8 mouse cellular contexts compared by ENCODE assay signal in genomic region chr5:33434141-33434780, GRCm38 (mm10). TPM values are rescaled to one million over a fixed set of nuclear protein-coding genes. Genes with fewer than 3 reads are reported as not detected.
DNase-seq lines count a peak whose midpoint lies in the region; ATAC-seq and TF ChIP-seq lines count a peak whose summit lies in the region.

No protein-coding gene starts in this region.

- TF ChIP-seq CTCF in hindbrain, postnatal 0 days (IDR thresholded peaks at IDR 0.05; ENCODE audit: low read depth): no peak

- no peak overlapping the region for H3K27ac ChIP-seq in kidney, embryonic 15.5 days
- H3K27ac ChIP-seq in embryonic facial prominence, embryonic 11.5 days (replicated peaks; ENCODE audit: low read depth, low read length): no peak overlapping the region
- no peak overlapping the region for H3K27ac ChIP-seq in hindbrain, postnatal 0 days
- H3K27ac ChIP-seq in neural tube, embryonic 12.5 days: no peak overlapping the region

- WGBS in kidney, embryonic 15.5 days: 1% methylated on average over 59 of the region's 60 CpGs
- WGBS in embryonic facial prominence, embryonic 11.5 days: under 1% methylated on average over 58 of the region's 60 CpGs
- under 1% methylated on average over 52 of the region's 60 CpGs for WGBS in hindbrain, postnatal 0 days
- WGBS in neural tube, embryonic 12.5 days: under 1% methylated on average over 60 of the region's 60 CpGs

- DNase-seq in kidney, postnatal 14 days: no peak
- no peak for DNase-seq in embryonic facial prominence, embryonic 11.5 days (ENCODE audit: low spot score)
- no peak for DNase-seq in hindbrain, postnatal 0 days (ENCODE audit: low spot score)
- no peak for DNase-seq in c-Kit-positive CD71-positive TER-119-positive erythroid progenitor cells, embryonic 14.5 days (ENCODE audit: low spot score)
- DNase-seq in yolk sac, embryonic 10.5 days (ENCODE audit: low spot score): no peak
- no peak for DNase-seq in lung, adult 18-20 months

- peaks cover 50% of the 10 kb centered on the region for H3K4me1 ChIP-seq in kidney, embryonic 15.5 days
- peaks cover 17% of the 10 kb centered on the region for H3K4me1 ChIP-seq in embryonic facial prominence, embryonic 11.5 days (ENCODE audit: control insufficient read depth, insufficient read depth, low read length)
- H3K4me1 ChIP-seq in hindbrain, postnatal 0 days (ENCODE audit: insufficient read depth, low read length): peaks cover 4% of the 10 kb centered on the region; the same call in 1 of the 2 replicates
- peaks cover 26% of the 10 kb centered on the region for H3K4me1 ChIP-seq in neural tube, embryonic 12.5 days

- H3K9ac ChIP-seq in kidney, embryonic 15.5 days: no peak overlapping the region
- no peak overlapping the region for H3K9ac ChIP-seq in embryonic facial prominence, embryonic 11.5 days (replicated peaks; ENCODE audit: low read length)
- no peak overlapping the region for H3K9ac ChIP-seq in hindbrain, postnatal 0 days (replicated peaks; ENCODE audit: low read length)
- peak overlapping the region; percentile 19; the same call in 1 of the 2 replicates for H3K9ac ChIP-seq in neural tube, embryonic 12.5 days

- H3K36me3 ChIP-seq in kidney, embryonic 15.5 days: no peaks in the 10 kb centered on the region
- no peaks in the 10 kb centered on the region for H3K36me3 ChIP-seq in embryonic facial prominence, embryonic 11.5 days (replicated peaks; ENCODE audit: control insufficient read depth, insufficient read depth, low read depth, low read length)
- no peaks in the 10 kb centered on the region for H3K36me3 ChIP-seq in hindbrain, postnatal 0 days (ENCODE audit: insufficient read depth, low read length)
- H3K36me3 ChIP-seq in neural tube, embryonic 12.5 days: no peaks in the 10 kb centered on the region

- no peaks in the 10 kb centered on the region for H3K9me3 ChIP-seq in kidney, embryonic 15.5 days (replicated peaks)
- H3K9me3 ChIP-seq in embryonic facial prominence, embryonic 11.5 days (replicated peaks; ENCODE audit: control insufficient read depth, low read length): no peaks in the 10 kb centered on the region
- no peaks in the 10 kb centered on the region for H3K9me3 ChIP-seq in hindbrain, postnatal 0 days (ENCODE audit: low read length)
- H3K9me3 ChIP-seq in neural tube, embryonic 12.5 days: no peaks in the 10 kb centered on the region

- peak overlapping the region; percentile 32 for H3K4me3 ChIP-seq in kidney, embryonic 15.5 days (replicated peaks)
- peak overlapping the region; percentile 2 for H3K4me3 ChIP-seq in embryonic facial prominence, embryonic 11.5 days (ENCODE audit: low read depth, low read length)
- H3K4me3 ChIP-seq in hindbrain, postnatal 0 days (ENCODE audit: low read length): peak overlapping the region; percentile 28
- H3K4me3 ChIP-seq in neural tube, embryonic 12.5 days: peak overlapping the region; percentile 23

- H3K27me3 ChIP-seq in kidney, embryonic 15.5 days: peaks cover 98% of the 10 kb centered on the region
- peaks cover 88% of the 10 kb centered on the region for H3K27me3 ChIP-seq in embryonic facial prominence, embryonic 11.5 days (ENCODE audit: control insufficient read depth, insufficient read depth, low read length)
- peaks cover 86% of the 10 kb centered on the region for H3K27me3 ChIP-seq in hindbrain, postnatal 0 days (ENCODE audit: insufficient read depth, low read length)
- H3K27me3 ChIP-seq in neural tube, embryonic 12.5 days (replicated peaks): peaks cover 100% of the 10 kb centered on the region

- H3K4me2 ChIP-seq in kidney, embryonic 15.5 days: peak overlapping the region; percentile 54
- peak overlapping the region; percentile 21; the same call in 1 of the 2 replicates for H3K4me2 ChIP-seq in embryonic facial prominence, embryonic 11.5 days (ENCODE audit: low read depth, low read length)
- peak overlapping the region; percentile 44 for H3K4me2 ChIP-seq in hindbrain, postnatal 0 days (ENCODE audit: low read depth, low read length)
- H3K4me2 ChIP-seq in neural tube, embryonic 12.5 days (replicated peaks): peak overlapping the region; percentile 48

- no peak for ATAC-seq in kidney, embryonic 15.5 days (replicated peaks; ENCODE audit: low FRiP score)
- ATAC-seq in embryonic facial prominence, embryonic 11.5 days (replicated peaks; ENCODE audit: insufficient number of reproducible peaks, low FRiP score, low TSS enrichment, low read depth): no peak
- ATAC-seq in hindbrain, postnatal 0 days: no peak
- no peak; the same call in 1 of the 2 replicates for ATAC-seq in neural tube, embryonic 12.5 days (ENCODE audit: low FRiP score, low read depth)

RNA-seq across cellular contexts. Expression of gene Nkx1-1, which starts 0.5 kb away (rescaled TPM):
- not detected in 2 replicates for polyA plus RNA-seq in kidney, embryonic 15.5 days (2015; fragmentation: Nextera tagmentation; extraction: Ambion mirVana)
- 0.17 and 0.18 TPM in 2 replicates for polyA plus RNA-seq in embryonic facial prominence, embryonic 11.5 days (2014; fragmentation: Nextera tagmentation; extraction: Ambion mirVana)
- 6.5 and 7.8 TPM in 2 replicates for total RNA-seq in hindbrain, postnatal 0 days (2014; rRNA removed)
- polyA plus RNA-seq in hindbrain, postnatal 0 days (2015; fragmentation: Nextera tagmentation; extraction: Ambion mirVana): 0.35 and 0.39 TPM in 2 replicates
- 2.2 and 2.8 TPM in 2 replicates for polyA plus RNA-seq in neural tube, embryonic 12.5 days (2016; fragmentation: Nextera tagmentation; extraction: Ambion mirVana)

RNA-seq across cellular contexts. Expression of gene Uvssa, which starts 55.9 kb away (rescaled TPM):
- 8.5 and 9.4 TPM in 2 replicates for polyA plus RNA-seq in kidney, embryonic 15.5 days (2015; fragmentation: Nextera tagmentation; extraction: Ambion mirVana)
- polyA plus RNA-seq in embryonic facial prominence, embryonic 11.5 days (2014; fragmentation: Nextera tagmentation; extraction: Ambion mirVana): 6.4 and 7.3 TPM in 2 replicates
- 7.7 and 8.7 TPM in 2 replicates for total RNA-seq in hindbrain, postnatal 0 days (2014; rRNA removed)
- polyA plus RNA-seq in hindbrain, postnatal 0 days (2015; fragmentation: Nextera tagmentation; extraction: Ambion mirVana): 8.1 and 8.5 TPM in 2 replicates
- 8.5 and 8.7 TPM in 2 replicates for polyA plus RNA-seq in neural tube, embryonic 12.5 days (2016; fragmentation: Nextera tagmentation; extraction: Ambion mirVana)
